Mouse (Mus musculus) liver, embryonic 15.5 days (tissue): Measurements from ENCODE around the gene Stac3. TPM values are rescaled to one million over a fixed set of nuclear protein-coding genes. Genes with fewer than 3 reads are reported as not detected.

Source experiments
- ATAC-seq: fragments of 200-750 bp; cut with Nextera tagmentation; 2 replicates; pipeline ENCODE4 v1.8.0; 2017; ENCODE audit warnings: moderate number of reproducible peaks, mild to moderate bottlenecking, moderate library complexity; ENCODE audit not compliant: insufficient read depth
- H3K27ac ChIP-seq: fragments of 300-500 bp; sonication (generic); replicated peaks from 2 replicates; pipeline ENCODE4 v1.5.1; 2015; ENCODE audit warnings: mild to moderate bottlenecking, inconsistent platforms
- H3K27me3 ChIP-seq: fragments of 300-500 bp; sonication (generic); 2 replicates; pipeline ENCODE4 v1.6.1; 2015; ENCODE audit warnings: mild to moderate bottlenecking, inconsistent platforms
- H3K36me3 ChIP-seq: fragments of 300-500 bp; sonication (generic); replicated peaks from 2 replicates; pipeline ENCODE4 v1.6.1; 2015; ENCODE audit warnings: moderate library complexity, mild to moderate bottlenecking, inconsistent platforms
- H3K4me1 ChIP-seq: fragments of 300-500 bp; sonication (generic); replicated peaks from 2 replicates; pipeline ENCODE4 v1.6.1; 2015; ENCODE audit warnings: inconsistent platforms
- H3K4me2 ChIP-seq: fragments of 300-500 bp; sonication (generic); 2 replicates; pipeline ENCODE4 v1.6.1; 2015; ENCODE audit warnings: moderate library complexity, mild to moderate bottlenecking, inconsistent platforms
- H3K4me3 ChIP-seq: fragments of 300-500 bp; sonication (generic); replicated peaks from 2 replicates; pipeline ENCODE4 v1.5.1; 2015; ENCODE audit warnings: mild to moderate bottlenecking, inconsistent platforms
- H3K9ac ChIP-seq: fragments of 300-500 bp; sonication (generic); 2 replicates; pipeline ENCODE4 v1.6.1; 2015; ENCODE audit warnings: moderate library complexity, mild to moderate bottlenecking, inconsistent platforms
- H3K9me3 ChIP-seq: fragments of 300-500 bp; sonication (generic); replicated peaks from 2 replicates; pipeline ENCODE4 v1.6.1; 2016; ENCODE audit warnings: inconsistent platforms
- WGBS: fragments of 180-500 bp; shearing (Covaris S2); methylation state at CpG from one replicate; pipeline ENCODE4 v1.1.7; 2015; ENCODE audit warnings: mixed read lengths; ENCODE audit not compliant: insufficient replicate concordance; 5-methylcytosine and 5-hydroxymethylcytosine counted together
- polyA plus RNA-seq: library from polyadenylated mRNA; unstranded; fragments of >200 nt; fragmentation: Nextera tagmentation; extraction: Ambion mirVana; gene quantifications from 2 replicates; pipeline ENCODE4 v1.2.1, GENCODE M21; 2015

Stac3 gene
- polyA plus RNA-seq, 1 experiment from 2014 or later: 1.0 TPM

DNA sequence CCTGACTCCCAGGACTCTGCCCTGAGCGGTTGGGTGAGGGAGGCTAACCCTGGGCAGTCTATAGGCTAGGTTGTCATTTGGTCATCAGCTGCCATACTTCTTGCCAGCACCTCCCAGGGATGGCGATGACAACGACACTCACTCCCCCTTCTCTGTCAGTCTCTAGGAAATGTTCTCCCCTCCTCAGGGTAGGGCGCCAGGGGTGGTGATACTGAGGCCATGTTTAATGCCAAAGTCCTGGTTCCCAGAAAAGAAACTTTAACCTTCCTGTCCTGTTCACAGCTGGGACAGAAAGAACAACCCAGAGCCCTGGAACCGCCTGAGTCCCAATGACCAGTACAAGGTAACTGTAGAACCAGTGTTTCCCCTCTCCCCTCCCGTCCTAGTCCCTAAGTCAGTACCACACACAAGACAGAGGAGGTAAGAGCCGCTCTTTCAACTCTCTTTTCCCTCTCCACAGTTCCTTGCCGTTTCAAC is 14.5 kb downstream of the Stac3 start:
- no peak for ATAC-seq
- H3K9ac ChIP-seq: peak overlapping the region; percentile 25

GRCm38 (mm10) chr10:127516576-127517260 is 15.2 kb downstream of the Stac3 start:
- Histone ChIP-seq H3K36me3 (peaks cover 43% of the 10 kb centered on the region), H3K27me3 (peaks cover 50% of the 10 kb centered on the region), H3K9me3 (no peaks in the 10 kb centered on the region), H3K4me1 (peaks cover 87% of the 10 kb centered on the region), H3K4me2 (peak overlapping the region; percentile 77), H3K4me3 (peak overlapping the region; percentile 23), H3K27ac (peak overlapping the region; percentile 77), H3K9ac (peak overlapping the region; percentile 35)
- 29% methylated on average over 30 of the region's 30 CpGs for WGBS
- ATAC-seq: peak; percentile 62

More for the DNA sequence above, 14.5 kb downstream of the Stac3 start:
- WGBS: 24% methylated on average over 8 of the region's 8 CpGs
- H3K9me3 ChIP-seq: no peaks in the 10 kb centered on the region
- peaks cover 43% of the 10 kb centered on the region for H3K36me3 ChIP-seq
- H3K4me3 ChIP-seq: peak overlapping the region; percentile 23
- H3K27me3 ChIP-seq: peaks cover 57% of the 10 kb centered on the region
- peaks cover 85% of the 10 kb centered on the region for H3K4me1 ChIP-seq
- peak overlapping the region; percentile 77 for H3K4me2 ChIP-seq
- H3K27ac ChIP-seq: peak overlapping the region; percentile 77

DNA sequence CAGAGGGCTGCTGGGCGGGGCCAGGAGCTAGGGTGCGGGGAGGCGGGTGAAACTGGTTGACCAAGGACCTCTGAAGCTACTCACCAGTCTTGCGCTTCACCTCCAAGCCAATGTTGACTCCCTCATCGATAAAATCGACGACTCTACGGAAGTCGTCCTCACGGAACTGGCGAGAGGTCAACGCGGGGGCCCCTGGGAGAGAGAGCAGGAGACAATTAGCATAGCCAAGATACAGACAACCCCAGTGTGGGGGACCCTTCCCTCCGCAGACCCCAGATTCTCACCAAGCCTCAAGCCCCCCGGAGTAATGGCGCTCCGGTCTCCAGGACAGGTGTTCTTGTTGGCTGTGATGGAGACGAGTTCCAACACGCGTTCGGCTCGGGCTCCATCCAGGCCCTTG is 16.5 kb downstream of the Stac3 start:
- no peak overlapping the region for H3K4me2 ChIP-seq
- H3K36me3 ChIP-seq: peaks cover 43% of the 10 kb centered on the region
- H3K4me1 ChIP-seq: peaks cover 84% of the 10 kb centered on the region
- H3K4me3 ChIP-seq: no peak overlapping the region
- no peaks in the 10 kb centered on the region for H3K9me3 ChIP-seq
- 91% methylated on average over 22 of the region's 22 CpGs for WGBS
- no peak for ATAC-seq
- H3K27me3 ChIP-seq: peaks cover 41% of the 10 kb centered on the region
- H3K9ac ChIP-seq: no peak overlapping the region
- peak overlapping the region; percentile 77; the same call in 1 of the 2 replicates for H3K27ac ChIP-seq

DNA sequence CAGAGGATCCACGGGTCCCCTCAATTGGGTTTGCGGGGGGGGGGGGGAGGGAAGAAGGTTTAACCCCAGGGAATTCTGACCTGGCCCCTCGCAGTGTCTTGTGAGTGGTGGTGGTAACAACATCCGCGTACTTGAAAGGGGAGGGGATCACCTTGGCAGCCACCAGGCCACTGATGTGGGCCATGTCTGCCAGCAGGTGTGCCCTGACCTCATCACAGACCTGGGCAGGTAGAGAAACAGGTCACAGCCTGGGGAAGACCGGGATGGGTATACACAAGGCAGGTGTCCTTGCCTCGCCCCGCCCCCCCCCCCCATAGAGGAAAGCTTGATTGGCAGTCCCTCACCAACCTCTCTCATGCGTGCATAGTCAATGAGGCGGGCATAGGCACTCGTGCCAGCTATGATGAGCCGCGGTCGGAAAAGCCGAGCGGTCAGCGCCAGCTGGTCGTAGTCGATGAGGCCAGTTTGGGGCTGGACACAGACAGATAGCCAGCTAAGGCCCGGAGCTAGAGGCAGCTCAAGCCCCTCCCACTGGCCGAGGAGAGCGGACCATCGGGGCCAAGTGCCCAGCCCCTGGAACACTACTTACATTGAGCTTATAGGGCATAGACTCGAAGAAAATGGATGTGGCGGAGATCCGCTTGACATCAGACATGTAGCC is 17.7 kb downstream of the Stac3 start:
- no peak overlapping the region for H3K27ac ChIP-seq
- peaks cover 41% of the 10 kb centered on the region for H3K27me3 ChIP-seq
- ATAC-seq: no peak
- no peak overlapping the region for H3K9ac ChIP-seq
- H3K36me3 ChIP-seq: peaks cover 43% of the 10 kb centered on the region
- no peak overlapping the region for H3K4me3 ChIP-seq
- 90% methylated on average over 26 of the region's 26 CpGs for WGBS
- H3K4me1 ChIP-seq: peaks cover 72% of the 10 kb centered on the region
- no peak overlapping the region for H3K4me2 ChIP-seq
- no peaks in the 10 kb centered on the region for H3K9me3 ChIP-seq

GRCm38 (mm10) chr10:127519903-127520713 is 18.6 kb downstream of the Stac3 start:
- H3K36me3 ChIP-seq: peaks cover 43% of the 10 kb centered on the region
- H3K27ac ChIP-seq: peak overlapping the region; percentile 87; the same call in 1 of the 2 replicates
- 89% methylated on average over 37 of the region's 37 CpGs for WGBS
- peaks cover 41% of the 10 kb centered on the region for H3K27me3 ChIP-seq
- H3K4me1 ChIP-seq: peaks cover 65% of the 10 kb centered on the region
- peak overlapping the region; percentile 77; the same call in 1 of the 2 replicates for H3K9ac ChIP-seq
- H3K9me3 ChIP-seq: no peaks in the 10 kb centered on the region
- peak overlapping the region; percentile 93 for H3K4me2 ChIP-seq
- H3K4me3 ChIP-seq: peak overlapping the region; percentile 78
- ATAC-seq: no peak

DNA sequence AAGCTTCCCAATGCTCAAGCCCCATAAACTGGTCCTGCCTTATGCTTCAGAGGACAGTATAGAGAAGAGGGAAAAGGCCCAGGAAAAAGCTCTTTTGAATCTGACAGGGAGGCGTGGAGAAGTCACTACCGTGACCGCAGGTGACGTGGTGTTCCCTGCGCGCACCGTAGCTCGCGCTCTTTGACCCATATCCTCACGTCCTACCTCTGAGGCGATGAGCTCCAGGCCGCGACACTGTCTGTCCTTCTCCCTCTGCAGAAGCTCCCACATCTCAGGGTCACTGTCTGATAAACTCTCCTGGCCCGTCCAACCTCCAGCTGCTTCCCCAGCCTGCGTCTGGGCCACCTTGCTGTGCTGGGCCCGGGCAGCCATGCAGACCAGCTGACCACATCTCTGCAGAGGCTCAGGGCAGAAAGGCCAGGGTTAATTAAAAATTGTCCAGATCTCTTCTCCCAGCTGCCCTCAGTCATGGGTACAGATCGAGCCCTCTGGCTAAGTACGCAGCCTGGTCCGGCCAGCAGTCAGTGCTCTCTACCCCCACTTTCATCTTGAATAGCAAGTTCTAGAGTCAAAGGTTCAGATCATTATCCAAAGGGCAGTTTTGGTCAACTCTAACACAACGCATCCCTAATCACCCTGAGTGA is 19.4 kb downstream of the Stac3 start:
- peaks cover 43% of the 10 kb centered on the region for H3K36me3 ChIP-seq
- ATAC-seq: no peak
- peak overlapping the region; percentile 93 for H3K4me2 ChIP-seq
- peak overlapping the region; percentile 77 for H3K9ac ChIP-seq
- peaks cover 58% of the 10 kb centered on the region for H3K4me1 ChIP-seq
- WGBS: 69% methylated on average over 20 of the region's 20 CpGs
- peak overlapping the region; percentile 78 for H3K4me3 ChIP-seq
- peak overlapping the region; percentile 87 for H3K27ac ChIP-seq
- peaks cover 41% of the 10 kb centered on the region for H3K27me3 ChIP-seq
- H3K9me3 ChIP-seq: no peaks in the 10 kb centered on the region

GRCm38 (mm10) chr10:127521611-127522080 is 20.2 kb downstream of the Stac3 start:
- Histone ChIP-seq H3K9me3 (no peaks in the 10 kb centered on the region), H3K4me3 (peak overlapping the region; percentile 78), H3K27ac (peak overlapping the region; percentile 87), H3K4me1 (peaks cover 58% of the 10 kb centered on the region), H3K27me3 (peaks cover 41% of the 10 kb centered on the region), H3K4me2 (peak overlapping the region; percentile 93), H3K9ac (peak overlapping the region; percentile 77), H3K36me3 (peaks cover 43% of the 10 kb centered on the region)
- 0% methylated on average over 12 of the region's 12 CpGs for WGBS
- ATAC-seq: peak; percentile 72

DNA sequence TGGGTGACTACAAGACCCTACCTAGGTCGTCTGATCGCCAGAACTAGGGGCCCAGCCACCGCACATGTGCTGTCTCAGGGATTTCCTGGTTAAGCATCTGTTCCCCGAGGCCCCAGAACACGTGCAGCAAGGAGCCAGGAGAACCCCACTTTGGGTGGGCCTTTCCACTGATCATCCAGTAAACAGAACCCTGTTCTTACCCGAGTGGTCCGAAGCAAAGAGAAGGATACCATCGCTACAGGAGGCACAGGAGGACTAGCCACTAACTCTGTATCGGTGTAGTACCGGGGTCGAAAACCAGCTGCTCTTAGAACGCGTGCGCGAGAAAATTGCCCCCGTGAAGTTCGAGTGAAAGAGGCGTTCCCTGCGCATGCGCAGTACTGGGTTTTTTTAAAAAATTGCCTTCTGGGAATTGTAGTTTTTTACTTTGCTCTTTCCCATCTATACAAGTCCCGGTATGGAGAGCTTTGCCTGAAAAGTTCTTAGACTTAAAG is 20.6 kb downstream of the Stac3 start, which contains the start of gene Shmt2:
Shmt2 (minus strand) TSS at position 357 of the 494 bp plus-strand sequence.
- H3K4me3 ChIP-seq: peak within 1 kb of the TSS; percentile 78
- peak within 1 kb of the TSS; percentile 87 for H3K27ac ChIP-seq
- WGBS: under 1% methylated on average over 21 of the region's 21 CpGs
- H3K9me3 ChIP-seq: no peaks in the 10 kb centered on the region
- ATAC-seq: peak; percentile 61
- H3K4me2 ChIP-seq: peak within 1 kb of the TSS; percentile 93
- peaks cover 45% of the 10 kb centered on the region for H3K27me3 ChIP-seq
- H3K4me1 ChIP-seq: peaks cover 58% of the 10 kb centered on the region
- peak within 1 kb of the TSS; percentile 77 for H3K9ac ChIP-seq
- peaks cover 38% of the 10 kb centered on the region for H3K36me3 ChIP-seq

GRCm38 (mm10) chr10:127524646-127525255 is 23.3 kb downstream of the Stac3 start:
- Histone ChIP-seq H3K4me1 (peaks cover 43% of the 10 kb centered on the region), H3K27ac (no peak overlapping the region), H3K4me2 (no peak overlapping the region), H3K27me3 (peaks cover 71% of the 10 kb centered on the region), H3K4me3 (no peak overlapping the region), H3K36me3 (peaks cover 12% of the 10 kb centered on the region), H3K9me3 (no peaks in the 10 kb centered on the region), H3K9ac (no peak overlapping the region)
- no peak for ATAC-seq
- 6% methylated on average over 22 of the region's 23 CpGs for WGBS

DNA sequence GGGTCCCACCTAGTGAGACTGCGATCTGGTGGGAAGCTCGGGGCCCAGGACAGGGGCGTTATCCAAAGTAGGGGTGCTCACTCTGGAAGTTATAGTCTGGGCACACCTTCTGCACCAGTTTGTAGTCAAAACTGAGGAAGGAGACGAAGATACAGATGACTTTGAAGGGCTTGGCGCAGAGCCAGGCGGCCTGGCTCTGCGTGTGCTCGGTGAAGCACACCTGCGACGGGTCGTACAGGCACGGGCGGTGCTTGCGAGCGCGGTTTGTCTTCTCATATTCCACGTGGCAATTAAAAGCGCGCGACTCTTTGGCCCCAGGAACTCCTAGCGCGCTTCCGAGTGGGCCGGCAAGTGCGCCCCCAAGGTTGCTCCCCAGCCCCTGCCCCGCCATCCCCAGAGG is 24.6 kb downstream of the Stac3 start:
- no peaks in the 10 kb centered on the region for H3K36me3 ChIP-seq
- peak overlapping the region; percentile 25 for H3K4me3 ChIP-seq
- H3K9me3 ChIP-seq: no peaks in the 10 kb centered on the region
- H3K4me1 ChIP-seq: peaks cover 30% of the 10 kb centered on the region
- H3K27ac ChIP-seq: no peak overlapping the region
- WGBS: 2% methylated on average over 26 of the region's 26 CpGs
- peaks cover 84% of the 10 kb centered on the region for H3K27me3 ChIP-seq
- peak overlapping the region; percentile 46 for H3K4me2 ChIP-seq
- no peak overlapping the region for H3K9ac ChIP-seq
- ATAC-seq: no peak
